Mouse (Mus musculus) forebrain, embryonic 13.5 days (tissue): ENCODE measurements at regions not wholly inside any gene's neighbourhood (a gene's known extent, or its start where the extent isn't known, plus 50 kb on each side); places are given as distances from the start of the nearest gene placed in this dataset.

Experiments
- ATAC-seq: fragments of 200-750 bp; cut with Nextera tagmentation; 2 replicates; pipeline ENCODE4 v1.8.0; 2017
- H3K27ac ChIP-seq: fragments of 300-500 bp; sonication (generic); 2 replicates; pipeline ENCODE4 v1.5.1; 2015; ENCODE audit warnings: inconsistent platforms, mild to moderate bottlenecking, moderate library complexity
- H3K27me3 ChIP-seq: fragments of 300-500 bp; sonication (generic); 2 replicates; pipeline ENCODE4 v1.6.1; 2015; ENCODE audit warnings: mild to moderate bottlenecking, inconsistent platforms
- H3K36me3 ChIP-seq: fragments of 300-500 bp; sonication (generic); 2 replicates; pipeline ENCODE4 v1.6.1; 2015; ENCODE audit warnings: mild to moderate bottlenecking, inconsistent platforms; ENCODE audit not compliant: poor library complexity, severe bottlenecking
- H3K4me1 ChIP-seq: fragments of 300-500 bp; sonication (generic); 2 replicates; pipeline ENCODE4 v1.6.1; 2015; ENCODE audit warnings: inconsistent platforms
- H3K4me2 ChIP-seq: fragments of 300-500 bp; sonication (generic); 2 replicates; pipeline ENCODE4 v1.6.1; 2015; ENCODE audit warnings: inconsistent platforms, mild to moderate bottlenecking, moderate library complexity
- H3K4me3 ChIP-seq: fragments of 300-500 bp; sonication (generic); 2 replicates; pipeline ENCODE4 v1.5.1; 2015; ENCODE audit warnings: mild to moderate bottlenecking, inconsistent platforms
- H3K9ac ChIP-seq: fragments of 300-500 bp; sonication (generic); 2 replicates; pipeline ENCODE4 v1.6.1; 2015; ENCODE audit warnings: mild to moderate bottlenecking, inconsistent platforms
- H3K9me3 ChIP-seq: fragments of 300-500 bp; sonication (generic); replicated peaks from 2 replicates; pipeline ENCODE4 v1.6.1; 2016; ENCODE audit warnings: inconsistent platforms
- WGBS: fragments of 180-500 bp; shearing (Covaris S2); methylation state at CpG from one replicate; pipeline ENCODE4 v1.1.7; 2015; 5-methylcytosine and 5-hydroxymethylcytosine counted together

DNA sequence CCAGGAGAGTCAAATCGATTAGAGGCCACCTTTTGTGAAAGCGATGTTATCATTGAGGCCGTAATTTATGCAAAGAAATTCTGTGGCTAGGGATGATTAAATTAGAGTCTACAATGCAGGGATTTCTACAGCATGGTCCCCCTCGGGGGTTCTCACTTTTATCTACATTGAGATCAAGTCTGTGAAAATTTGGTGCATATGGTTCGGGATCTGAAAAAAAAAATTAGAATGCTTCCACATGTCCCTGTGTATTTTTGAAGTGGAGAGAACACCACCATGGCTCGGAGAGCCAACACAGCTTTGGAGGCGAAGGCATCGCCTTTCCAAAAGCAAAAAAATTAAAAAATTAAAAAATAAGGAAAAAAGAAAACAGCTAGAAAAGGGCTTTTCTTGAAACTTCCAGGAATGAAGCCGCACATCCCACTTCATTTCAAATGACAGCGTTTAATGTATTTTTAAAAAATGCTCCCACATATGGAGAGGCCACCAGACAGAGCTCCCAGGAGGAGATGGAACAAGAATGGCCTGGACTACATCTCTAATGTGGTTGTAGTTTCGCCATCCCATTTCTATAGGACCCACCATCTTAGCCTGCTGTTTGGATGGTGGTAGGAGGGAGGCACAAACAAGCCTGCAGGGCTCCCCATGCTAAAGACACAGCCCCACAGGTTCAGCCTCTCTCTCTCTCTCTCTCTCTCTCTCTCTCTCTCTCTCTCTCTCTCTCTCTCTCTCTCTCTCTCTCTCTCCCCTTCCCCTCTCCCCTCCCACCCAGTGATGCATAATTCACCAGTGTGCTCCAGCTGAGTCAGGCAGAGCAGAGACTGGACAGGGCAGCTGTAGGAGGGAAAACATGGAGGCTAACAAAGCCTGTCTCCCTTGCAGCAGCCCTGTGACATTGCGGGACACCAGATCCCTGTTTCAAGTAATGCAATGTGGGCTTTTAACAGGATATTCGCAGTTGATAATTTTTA lies 203.4 kb downstream of the Sox11 start:
- H3K4me1 ChIP-seq: peaks cover 61% of the 10 kb centered on the region
- WGBS: 54% methylated on average over 13 of the region's 13 CpGs
- no peaks in the 10 kb centered on the region for H3K36me3 ChIP-seq
- peak overlapping the region; percentile 96 for H3K27ac ChIP-seq
- no peak overlapping the region for H3K4me3 ChIP-seq
- peak overlapping the region; percentile 59 for H3K9ac ChIP-seq
- H3K4me2 ChIP-seq: peak overlapping the region; percentile 44
- ATAC-seq: peak; percentile 81
- H3K27me3 ChIP-seq: no peaks in the 10 kb centered on the region
- H3K9me3 ChIP-seq: no peaks in the 10 kb centered on the region

DNA sequence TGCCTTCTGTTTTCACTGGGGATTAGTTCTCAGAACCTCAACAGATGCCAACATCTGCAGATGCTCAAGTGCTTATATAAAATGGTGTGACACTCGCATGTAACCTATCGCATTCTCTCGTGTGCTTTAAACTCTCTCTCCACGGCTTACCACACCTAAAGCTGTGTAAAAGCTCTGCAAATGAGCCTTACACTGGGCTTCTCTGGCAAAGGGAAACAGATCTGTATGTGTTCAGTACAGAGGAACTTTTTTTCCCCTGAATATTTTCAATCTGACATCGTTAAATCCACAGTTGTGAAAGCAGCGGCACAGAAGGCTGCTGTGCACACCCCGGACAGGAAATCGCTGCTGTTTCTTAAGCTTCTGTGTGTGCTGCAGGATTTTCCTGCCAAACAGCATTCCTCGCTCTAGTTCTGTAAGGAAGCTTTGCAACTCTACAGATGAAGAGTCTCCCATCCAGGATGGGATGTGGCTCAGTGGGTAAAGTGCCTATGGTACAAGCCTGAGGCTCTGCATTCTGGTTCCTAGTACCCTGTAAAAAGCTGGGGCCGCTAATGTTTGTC lies 206.3 kb downstream of the Sox11 start:
- Histone ChIP-seq H3K36me3 (no peaks in the 10 kb centered on the region), H3K27me3 (no peaks in the 10 kb centered on the region), H3K27ac (0 out of 2 replicates have a peak overlapping the region, but pooled peaks have one; percentile 11), H3K4me3 (no peak overlapping the region), H3K4me1 (peaks cover 61% of the 10 kb centered on the region), H3K9me3 (no peaks in the 10 kb centered on the region), H3K4me2 (no peak overlapping the region), H3K9ac (no peak overlapping the region)
- 52% methylated on average over 10 of the region's 10 CpGs for WGBS
- ATAC-seq: no peak

DNA sequence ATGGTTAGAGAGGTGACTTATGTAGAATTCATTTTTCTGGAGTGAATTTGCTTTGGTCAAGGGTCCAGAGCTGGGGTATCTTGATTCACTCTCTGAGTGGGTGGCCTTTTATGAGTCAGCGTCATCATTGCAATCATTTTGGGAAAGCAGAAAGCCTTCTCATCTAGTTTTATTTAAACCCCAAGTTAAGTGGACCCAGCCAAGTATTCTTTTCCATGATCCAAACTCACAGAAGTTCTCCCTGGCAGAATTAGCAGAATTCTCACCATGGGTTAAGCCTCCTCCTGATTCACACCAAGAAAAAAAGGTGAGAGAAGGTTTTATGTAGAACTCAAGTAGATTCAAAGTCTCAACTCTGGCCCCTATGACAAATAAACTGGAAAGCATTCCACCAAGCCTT lies 211.8 kb downstream of the Sox11 start:
- Histone ChIP-seq H3K27ac (no peak overlapping the region), H3K9ac (no peak overlapping the region), H3K27me3 (no peaks in the 10 kb centered on the region), H3K9me3 (no peaks in the 10 kb centered on the region), H3K4me1 (peaks cover 19% of the 10 kb centered on the region), H3K4me3 (no peak overlapping the region), H3K4me2 (no peak overlapping the region), H3K36me3 (no peaks in the 10 kb centered on the region)
- 88% methylated on average over 1 of the region's 1 CpGs for WGBS
- no peak for ATAC-seq

DNA sequence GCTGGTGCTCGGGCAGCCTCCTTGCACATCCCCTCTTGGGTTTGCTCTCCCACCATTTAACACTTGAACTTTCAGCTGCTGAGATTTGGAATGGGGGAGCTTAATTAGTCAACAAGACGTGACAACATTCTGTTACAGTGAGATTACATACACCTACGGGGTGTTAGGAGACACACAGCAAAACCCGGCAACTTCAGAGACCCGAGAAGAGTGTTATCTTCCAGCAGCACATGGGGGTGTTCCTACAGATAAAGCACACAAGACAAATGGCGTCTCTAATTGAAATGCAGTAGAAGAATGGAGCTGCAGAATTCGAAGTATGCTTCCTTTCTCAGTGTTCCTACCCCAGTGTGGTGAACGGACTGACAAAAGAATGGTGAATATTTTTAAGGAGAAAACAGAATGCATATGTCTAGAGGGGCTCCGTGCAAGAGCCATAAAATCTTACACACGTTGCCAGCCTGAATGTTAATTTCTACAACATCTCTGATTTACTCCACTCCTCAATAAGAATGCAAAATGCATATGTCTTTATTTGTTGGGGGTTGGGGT lies 215.2 kb downstream of the Sox11 start:
- Histone ChIP-seq H3K9me3 (no peaks in the 10 kb centered on the region), H3K4me3 (no peak overlapping the region), H3K27me3 (no peaks in the 10 kb centered on the region), H3K36me3 (no peaks in the 10 kb centered on the region), H3K4me2 (no peak overlapping the region), H3K4me1 (peaks cover 10% of the 10 kb centered on the region), H3K27ac (no peak overlapping the region; the same call in 1 of the 2 replicates), H3K9ac (no peak overlapping the region)
- ATAC-seq: no peak
- WGBS: 64% methylated on average over 10 of the region's 10 CpGs

DNA sequence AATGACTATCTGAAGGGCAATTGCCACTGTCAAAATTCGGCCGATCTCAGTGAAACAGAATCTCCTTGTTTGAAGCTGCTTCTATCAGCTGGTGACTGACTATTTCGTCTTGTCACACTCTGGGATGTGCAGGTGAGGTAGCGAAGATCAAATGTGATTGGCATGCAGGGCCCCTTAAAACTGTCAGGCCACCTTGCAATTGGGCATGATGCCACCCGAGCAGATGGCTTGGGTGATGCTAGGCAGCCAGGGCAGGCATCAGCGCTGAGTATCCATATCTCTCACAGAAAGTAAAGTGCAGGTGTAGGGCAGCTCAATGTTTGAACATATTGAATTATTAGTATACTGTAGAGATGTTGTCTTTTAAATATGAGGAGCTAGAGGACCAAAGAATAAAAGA lies 223.8 kb downstream of the Sox11 start:
- Histone ChIP-seq H3K4me1 (0 out of 2 replicates have a peak, but pooled peaks cover 5% of the 10 kb centered on the region), H3K4me2 (no peak overlapping the region), H3K4me3 (no peak overlapping the region), H3K27ac (no peak overlapping the region), H3K9me3 (no peaks in the 10 kb centered on the region), H3K9ac (no peak overlapping the region), H3K36me3 (no peaks in the 10 kb centered on the region), H3K27me3 (no peaks in the 10 kb centered on the region)
- 90% methylated on average over 6 of the region's 6 CpGs for WGBS
- no peak for ATAC-seq

DNA sequence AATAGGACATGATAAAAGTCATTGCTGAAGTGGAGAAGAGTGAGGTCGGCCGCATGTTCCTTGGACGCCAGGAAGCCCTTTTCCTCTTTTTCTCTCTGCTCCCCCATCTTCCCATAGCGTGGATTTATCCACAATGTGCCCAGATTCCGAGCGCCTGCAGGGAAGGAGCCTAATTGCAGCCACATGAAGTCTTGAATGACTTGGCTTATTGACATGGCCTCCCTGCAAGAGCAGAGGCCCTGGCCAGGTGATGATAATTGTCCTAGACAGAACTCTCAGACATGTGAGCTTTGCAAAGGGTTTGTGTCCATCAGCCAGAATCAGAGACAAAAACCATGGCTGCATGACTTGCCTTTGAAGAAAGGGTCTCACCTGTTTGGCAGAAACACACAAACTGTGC lies 227.0 kb downstream of the Sox11 start:
- Histone ChIP-seq H3K9ac (no peak overlapping the region), H3K4me2 (no peak overlapping the region), H3K27me3 (no peaks in the 10 kb centered on the region), H3K36me3 (no peaks in the 10 kb centered on the region), H3K27ac (no peak overlapping the region), H3K4me3 (no peak overlapping the region), H3K9me3 (no peaks in the 10 kb centered on the region), H3K4me1 (0 out of 2 replicates have a peak, but pooled peaks cover 5% of the 10 kb centered on the region)
- no peak for ATAC-seq
- 58% methylated on average over 6 of the region's 6 CpGs for WGBS

DNA sequence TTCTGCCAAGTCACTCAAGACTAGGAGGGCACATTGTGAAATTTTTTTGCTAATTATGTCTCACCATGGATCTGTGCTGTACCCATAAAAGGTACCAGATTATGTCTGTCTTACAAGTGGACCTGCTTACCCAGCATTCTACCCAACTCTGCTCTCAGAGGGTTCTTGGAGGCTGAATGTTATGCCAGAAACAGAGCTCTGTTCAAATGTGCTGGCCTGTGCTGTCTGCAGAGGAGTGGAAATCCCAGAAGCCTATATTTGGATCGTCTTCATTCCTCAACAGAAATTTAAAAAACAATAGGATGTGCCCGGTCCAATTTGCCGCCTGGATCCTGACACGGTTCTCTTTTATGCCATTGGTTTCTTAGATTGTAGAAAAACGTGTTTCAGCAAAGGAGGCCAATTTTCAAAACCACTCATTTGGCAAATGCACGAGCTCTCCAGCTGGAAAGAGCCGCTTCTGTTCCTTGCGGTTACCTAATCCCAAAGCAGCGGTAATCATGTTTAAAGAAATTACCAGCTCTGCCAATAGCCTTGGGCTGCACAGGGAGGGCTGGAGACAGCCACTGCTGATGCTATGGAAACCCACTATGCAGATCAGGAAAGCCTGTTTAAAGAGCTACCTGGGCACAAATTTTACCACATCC lies 237.3 kb downstream of the Sox11 start:
- Histone ChIP-seq H3K27me3 (no peaks in the 10 kb centered on the region), H3K4me2 (no peak overlapping the region), H3K4me3 (no peak overlapping the region), H3K9ac (no peak overlapping the region), H3K9me3 (no peaks in the 10 kb centered on the region), H3K4me1 (0 out of 2 replicates have a peak, but pooled peaks cover 6% of the 10 kb centered on the region), H3K36me3 (no peaks in the 10 kb centered on the region), H3K27ac (0 out of 2 replicates have a peak overlapping the region, but pooled peaks have one; percentile 36)
- ATAC-seq: peak; percentile 86
- WGBS: 46% methylated on average over 9 of the region's 9 CpGs

DNA sequence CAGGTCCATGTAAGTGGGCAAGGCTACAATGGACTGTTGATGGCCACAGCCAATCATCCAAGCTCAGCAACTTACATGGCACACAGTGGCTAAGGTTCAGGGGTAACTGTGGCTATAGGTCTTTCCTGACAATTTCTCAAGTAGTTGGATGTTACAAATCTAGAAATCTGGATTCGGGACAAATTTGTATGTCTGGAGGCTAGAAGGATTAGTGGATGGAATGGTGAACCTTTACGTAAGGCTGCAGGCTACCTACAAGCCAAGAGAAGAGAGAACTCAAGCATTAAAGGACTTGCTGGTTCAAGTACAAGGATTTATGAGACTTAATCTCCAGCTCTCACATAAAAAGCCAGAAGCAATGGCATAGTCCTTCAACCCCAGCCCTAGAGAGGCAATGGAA lies 239.4 kb downstream of the Sox11 start:
- no peaks in the 10 kb centered on the region for H3K9me3 ChIP-seq
- no peak overlapping the region for H3K4me2 ChIP-seq
- H3K27me3 ChIP-seq: no peaks in the 10 kb centered on the region
- H3K9ac ChIP-seq: no peak overlapping the region
- no peak for ATAC-seq
- H3K4me1 ChIP-seq: 0 out of 2 replicates have a peak, but pooled peaks cover 8% of the 10 kb centered on the region
- H3K4me3 ChIP-seq: no peak overlapping the region
- no peak overlapping the region for H3K27ac ChIP-seq
- WGBS: 95% methylated on average over 2 of the region's 2 CpGs
- no peaks in the 10 kb centered on the region for H3K36me3 ChIP-seq

DNA sequence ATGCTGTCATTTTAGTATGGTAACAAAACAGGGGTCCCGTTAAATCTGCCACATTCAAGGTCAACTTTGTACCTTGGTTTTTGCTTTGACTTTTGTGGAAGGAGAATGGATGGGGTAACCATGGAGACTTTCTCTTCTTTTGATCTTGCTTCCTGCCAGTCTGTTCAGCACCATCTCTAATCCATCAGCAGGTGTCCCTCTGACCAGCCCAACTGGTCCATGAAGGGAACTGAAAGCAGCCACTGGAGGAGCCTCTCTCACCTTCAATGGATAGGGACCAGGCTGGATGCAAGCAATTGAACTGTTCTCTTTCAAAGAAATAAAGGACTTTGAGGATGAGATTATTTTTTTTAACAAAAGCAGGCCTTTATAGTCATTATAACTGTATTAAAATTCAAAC lies 253.2 kb downstream of the Sox11 start:
- ATAC-seq: no peak
- Histone ChIP-seq H3K4me1 (peaks cover 16% of the 10 kb centered on the region), H3K9me3 (no peaks in the 10 kb centered on the region), H3K4me2 (no peak overlapping the region), H3K4me3 (no peak overlapping the region), H3K9ac (no peak overlapping the region), H3K36me3 (0 out of 2 replicates have a peak, but pooled peaks cover 7% of the 10 kb centered on the region), H3K27ac (no peak overlapping the region), H3K27me3 (no peaks in the 10 kb centered on the region)
- WGBS: 48% methylated on average over 1 of the region's 1 CpGs

DNA sequence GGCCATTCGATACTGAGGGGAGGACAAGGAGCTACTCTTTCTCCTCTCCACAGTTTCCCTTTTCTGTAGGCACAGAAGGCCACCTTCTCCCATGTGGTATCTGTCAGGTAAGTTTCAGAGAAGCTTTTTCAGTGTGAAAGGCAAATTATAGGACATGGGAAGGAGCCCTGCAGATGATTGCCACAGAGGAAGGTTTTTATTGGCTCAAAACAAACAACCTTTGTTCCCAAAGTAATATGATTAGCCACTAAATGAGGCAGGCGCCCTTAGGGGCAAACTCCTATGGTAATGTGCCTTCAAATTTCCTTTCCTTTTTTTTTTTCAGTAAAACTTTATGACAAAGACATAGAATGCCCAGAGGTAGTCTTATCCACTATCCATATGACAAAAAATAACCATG lies 256.5 kb downstream of the Sox11 start:
- ATAC-seq: no peak
- Histone ChIP-seq H3K27me3 (no peaks in the 10 kb centered on the region), H3K4me2 (no peak overlapping the region), H3K4me1 (peaks cover 46% of the 10 kb centered on the region), H3K9ac (no peak overlapping the region), H3K36me3 (no peaks in the 10 kb centered on the region), H3K4me3 (no peak overlapping the region), H3K27ac (no peak overlapping the region), H3K9me3 (no peaks in the 10 kb centered on the region)
- 85% methylated on average over 2 of the region's 2 CpGs for WGBS

DNA sequence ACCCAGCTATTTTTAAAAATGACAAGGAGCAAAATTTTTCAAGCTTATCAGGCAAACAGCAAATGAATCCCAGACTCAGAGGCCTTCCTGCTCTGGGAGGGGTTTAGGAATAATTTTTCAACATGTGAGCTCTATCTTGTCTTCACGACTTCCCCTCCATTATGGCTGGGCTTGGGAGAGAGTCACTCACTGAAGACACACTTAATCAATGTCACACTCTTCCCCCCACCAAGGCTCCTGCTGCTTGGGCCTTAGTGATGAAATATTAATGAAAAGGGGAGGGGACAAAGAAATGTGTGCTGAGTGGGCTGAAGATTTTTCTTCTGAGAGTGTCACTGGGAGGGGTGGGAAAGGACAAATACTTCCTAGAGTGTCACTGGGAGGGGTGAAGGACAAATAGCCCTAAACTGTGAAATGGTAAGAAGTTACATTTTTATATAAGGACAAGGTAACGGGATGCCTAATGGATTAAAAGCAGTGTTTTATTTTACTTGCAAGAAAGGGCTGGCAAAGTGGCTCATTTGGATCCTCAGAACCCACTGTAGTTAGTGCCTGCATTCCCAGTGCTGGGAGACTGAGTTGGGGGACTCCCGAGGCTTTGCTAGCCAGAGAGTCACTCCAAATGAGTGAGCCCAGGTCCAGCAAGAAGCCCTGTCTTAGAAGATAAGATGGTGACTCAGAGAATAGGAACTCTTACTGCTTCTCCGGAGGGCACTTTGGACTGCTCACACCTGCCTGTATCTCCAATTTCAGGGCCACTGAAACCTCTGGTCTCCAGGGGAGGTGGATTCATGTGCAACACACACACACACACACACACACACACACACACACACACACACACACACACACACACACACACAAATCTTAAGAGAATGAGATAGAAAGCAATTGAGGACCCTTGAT lies 258.5 kb downstream of the Sox11 start:
- 18% methylated on average over 4 of the region's 4 CpGs for WGBS
- peak overlapping the region; percentile 40; the same call in 1 of the 2 replicates for H3K9ac ChIP-seq

More for the DNA sequence above, 258.5 kb downstream of the Sox11 start:
- Histone ChIP-seq H3K4me2 (peak overlapping the region; percentile 34), H3K4me1 (peaks cover 47% of the 10 kb centered on the region), H3K27ac (peak overlapping the region; percentile 96), H3K4me3 (no peak overlapping the region), H3K9me3 (no peaks in the 10 kb centered on the region), H3K36me3 (no peaks in the 10 kb centered on the region), H3K27me3 (no peaks in the 10 kb centered on the region)
- ATAC-seq: peak; percentile 41; the same call in 1 of the 2 replicates
